Mouse (Mus musculus) cerebellum, adult 2 months (tissue): ENCODE results near the gene Depdc5.
"Not testable (repeated sequence)": the region's sequence is repeated elsewhere in the genome, so short reads cannot be mapped to it uniquely, and the experiment has no call there.

Source experiments
- CTCF ChIP-seq: fragments of 200-500 bp; IDR thresholded peaks from 2 replicates; pipeline ENCODE4 v1.5.1; 2011; ENCODE audit warnings: low read depth, mild to moderate bottlenecking, control low read depth, low read length, moderate library complexity, borderline replicate concordance; ENCODE audit not compliant: insufficient read depth
- POLR2A ChIP-seq: fragments of 200-500 bp; IDR thresholded peaks from 2 replicates; pipeline ENCODE4 v1.6.1; 2011; ENCODE audit warnings: low read length, control low read depth, borderline replicate concordance; ENCODE audit not compliant: insufficient read depth

DNA sequence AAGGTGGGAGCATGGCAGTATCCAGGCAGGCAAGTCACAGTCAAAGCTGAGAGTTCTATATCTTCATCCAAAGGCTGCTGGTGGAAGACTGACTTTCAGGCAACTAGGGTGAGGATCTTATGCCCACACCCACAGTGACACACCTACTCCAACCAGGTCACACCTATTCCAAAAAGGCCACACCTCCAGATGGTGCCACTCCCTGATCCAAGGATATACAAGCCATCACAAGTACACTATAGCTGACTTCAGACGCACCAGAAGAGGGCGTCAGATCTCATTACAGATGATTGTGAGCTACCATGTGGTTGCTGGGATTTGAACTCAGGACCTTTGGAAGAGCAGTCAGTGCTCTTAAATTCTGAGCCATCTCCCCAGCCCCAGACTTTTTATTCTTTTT lies 55.8 kb downstream of the Depdc5 start:
- TF ChIP-seq CTCF, POLR2A: not testable (repeated sequence)
